Mouse (Mus musculus): Measurements from ENCODE around the gene Obox3. TPM values are rescaled to one million over a fixed set of nuclear protein-coding genes. Genes with fewer than 3 reads are reported as not detected.
"Not testable (repeated sequence)": the region's sequence is repeated elsewhere in the genome, so short reads cannot be mapped to it uniquely, and the experiment has no call there.

The Obox3 gene
- not detected in 2 replicates for polyA plus RNA-seq (2012; ENCODE audit: insufficient read depth, low replicate concordance)

GRCm38 (mm10) chr7:15639802-15640201 lies at the start of gene Obox3:
TSS of gene Obox3 (minus strand) at chr7:15639902.
- H3K27me3 ChIP-seq (replicated peaks); H3K36me3 ChIP-seq (replicated peaks; ENCODE audit: low read length); H3K9me3 ChIP-seq; H3K4me1 ChIP-seq; H3K4me3 ChIP-seq (replicated peaks): not testable (repeated sequence)

GRCm38 (mm10) chr7:15509411-15509810 lies 130.3 kb downstream of the Obox3 start:
- not testable (repeated sequence) for H3K9me3 ChIP-seq; H3K4me3 ChIP-seq (replicated peaks); H3K36me3 ChIP-seq (replicated peaks; ENCODE audit: low read length); H3K4me1 ChIP-seq; H3K27me3 ChIP-seq (replicated peaks)

Other genes with a start within 250 kb of the Obox3 start
- gene Obox5, start 110.2 kb upstream of the Obox3 start, polyA plus RNA-seq (2012; ENCODE audit: insufficient read depth, low replicate concordance), result not detected in 2 replicates
- gene Obox6, start 199.8 kb upstream of the Obox3 start, polyA plus RNA-seq (2012; ENCODE audit: insufficient read depth, low replicate concordance), result not detected in 2 replicates
- gene Crx, start 240.1 kb upstream of the Obox3 start, polyA plus RNA-seq (2012; ENCODE audit: insufficient read depth, low replicate concordance), result 0.12 TPM in 1 of 2 replicates, not detected in the other
- gene Crxos, start 242.7 kb upstream of the Obox3 start, polyA plus RNA-seq (2012; ENCODE audit: insufficient read depth, low replicate concordance), result not detected in 2 replicates